Mouse (Mus musculus) gastrocnemius, adult 8-10 months (tissue): ENCODE measurements around the gene Fezf2. TPM values are rescaled to one million over a fixed set of nuclear protein-coding genes. Genes with fewer than 3 reads are reported as not detected.

Source experiments
- DNase-seq, 2 experiments: peaks; one replicate each; pipeline ENCODE4 v3.0.0; 2022; ENCODE audit warnings: low spot score in 2 of 2
- total RNA-seq, 4 experiments: library from RNA; stranded (reverse); gene quantifications; 2 replicates each; pipeline ENCODE4 v1.2.4; 2022

Fezf2 gene
- total RNA-seq, result not detected

GRCm38 (mm10) chr14:12348089-12348488 is at the start of gene Fezf2:
Gene Fezf2, minus strand, starts transcription at chr14:12348189.
- DNase-seq, result no peak

GRCm38 (mm10) chr14:12397561-12397960 is 49.6 kb upstream of the Fezf2 start:
- no peak for DNase-seq

- DNase-seq, result no peak
Observed at GRCm38 (mm10) chr14:12394318-12394717, 46.3 kb upstream of the Fezf2 start.

- DNase-seq, result no peak
Observed at GRCm38 (mm10) chr14:12393271-12393861, 45.4 kb upstream of the Fezf2 start.

GRCm38 (mm10) chr14:12391167-12391566 is 43.2 kb upstream of the Fezf2 start:
- DNase-seq, result no peak

- DNase-seq, result no peak
Observed at GRCm38 (mm10) chr14:12388806-12389436, 40.9 kb upstream of the Fezf2 start.

GRCm38 (mm10) chr14:12388192-12388795 is 40.3 kb upstream of the Fezf2 start:
- DNase-seq, result no peak

GRCm38 (mm10) chr14:12387176-12387575 is 39.2 kb upstream of the Fezf2 start:
- DNase-seq, result no peak

- DNase-seq, result no peak
Observed at GRCm38 (mm10) chr14:12377883-12378282, 29.9 kb upstream of the Fezf2 start.

- DNase-seq, result no peak
Observed at GRCm38 (mm10) chr14:12377289-12377688, 29.3 kb upstream of the Fezf2 start.

- no peak for DNase-seq
Observed at GRCm38 (mm10) chr14:12375451-12375850, 27.5 kb upstream of the Fezf2 start.

GRCm38 (mm10) chr14:12350271-12350916 is 2.4 kb upstream of the Fezf2 start:
- no peak for DNase-seq

- DNase-seq, result no peak
Observed at GRCm38 (mm10) chr14:12349334-12350090, 1.5 kb upstream of the Fezf2 start.

- DNase-seq, result no peak
Observed at GRCm38 (mm10) chr14:12346865-12347600, 956 bp downstream of the Fezf2 start.

GRCm38 (mm10) chr14:12346011-12346864 is 1.8 kb downstream of the Fezf2 start:
- no peak for DNase-seq

- DNase-seq, result no peak
Observed at GRCm38 (mm10) chr14:12345241-12345921, 2.6 kb downstream of the Fezf2 start.

- no peak for DNase-seq
Observed at GRCm38 (mm10) chr14:12344746-12345240, 3.2 kb downstream of the Fezf2 start.

- no peak for DNase-seq
Observed at GRCm38 (mm10) chr14:12344061-12344745, 3.8 kb downstream of the Fezf2 start.
